In the genomic region with DNA sequence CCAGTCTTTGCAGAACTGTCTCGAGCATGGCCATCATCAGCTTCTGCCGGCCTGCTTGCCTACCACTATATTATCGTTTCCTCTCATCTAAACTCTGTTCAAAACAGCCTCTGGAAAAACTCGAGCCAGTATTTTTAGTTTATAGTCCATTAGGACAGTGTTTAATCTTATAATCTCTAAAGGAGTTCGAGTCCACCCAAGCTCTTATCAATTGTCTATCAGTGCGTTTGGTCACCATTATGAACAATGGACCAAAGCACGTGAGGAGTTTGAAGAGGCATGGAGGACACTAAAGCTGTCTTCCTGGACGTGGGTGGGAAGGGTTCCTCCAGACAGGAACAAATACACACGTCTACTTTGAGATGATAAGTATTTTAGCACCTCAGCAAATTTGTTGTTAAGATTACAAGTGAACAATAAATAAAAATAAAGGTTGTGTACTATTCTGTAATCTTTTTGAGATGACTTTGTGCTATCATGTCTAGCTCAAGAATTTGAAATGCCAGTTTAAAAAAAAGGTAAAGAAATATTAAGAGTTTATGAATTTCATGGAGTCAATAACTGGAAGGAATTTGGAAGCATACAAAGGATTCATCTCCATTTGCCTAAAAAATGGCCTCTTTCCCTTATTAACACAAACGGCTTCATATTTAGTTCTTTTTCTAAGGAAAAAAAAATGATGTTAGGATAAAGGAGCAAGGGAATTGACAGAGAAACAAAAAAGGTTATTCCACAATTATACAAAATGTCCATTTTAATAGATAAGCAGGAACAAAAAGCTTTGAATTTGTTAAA, we compare ENCODE assay signal across 10 mouse cellular contexts. TPM values are rescaled to one million over a fixed set of nuclear protein-coding genes. Genes with fewer than 3 reads are reported as not detected.
DNase-seq lines count a peak whose midpoint lies in the region; ATAC-seq and TF ChIP-seq lines count a peak whose summit lies in the region.
"Had no signal": no experiment of that assay in that cellular context is flagged by ENCODE, and none has a peak within 500 bp of the region (broad histone marks: within the 10 kb centered on the region; RNA-seq: fewer than 3 reads in every experiment).

No protein-coding gene starts in this region.

- in situ Hi-C loops in CH12.LX (cut with MboI; ENCODE audit: low pct_ligation_motif_present, low pct_unique_long_range_greater_than_20kb, low sequenced_read_pairs): no loop called here

- DNase-seq in heart, adult 2 months: no peak
- DNase-seq in heart, adult 11 months: no peak
- DNase-seq in CH12.LX (ENCODE audit: extremely low read depth): no peak
- no peak for DNase-seq in yolk sac, embryonic 10.5 days (ENCODE audit: low spot score)
- no peak for DNase-seq in layer of hippocampus, postnatal 14 days (ENCODE audit: low spot score in 2 of 2)
- no peak for DNase-seq in adipocyte (ENCODE audit: low spot score)
- DNase-seq: gastrocnemius, postnatal 10 days; thymus, postnatal 14 days had no signal

- TF ChIP-seq EP300 in heart, adult 2 months (IDR thresholded peaks at IDR 0.05; ENCODE audit: insufficient read depth, low read depth, low read length): no peak
- TF ChIP-seq EP300 in CH12.LX (IDR thresholded peaks at IDR 0.05; ENCODE audit: low read length): no peak

- TF ChIP-seq RAD21 in CH12.LX (IDR thresholded peaks at IDR 0.05; ENCODE audit: low read depth, low read length): no peak

- H3K27ac ChIP-seq in heart, adult 2 months: peak overlapping the region; percentile 100
- no peak overlapping the region for H3K27ac ChIP-seq in CH12.LX (ENCODE audit: insufficient read depth, low read depth)
- H3K27ac ChIP-seq in forebrain, embryonic 16.5 days (ENCODE audit: low read length): peak overlapping the region; percentile 75
- peak overlapping the region; percentile 100 for H3K27ac ChIP-seq in macrophage

- H3K79me2 ChIP-seq in heart, adult 2 months (replicated peaks; ENCODE audit: control insufficient read depth, insufficient read depth, low read length): peaks cover 10% of the 10 kb centered on the region
- H3K79me2 ChIP-seq in CH12.LX (replicated peaks; ENCODE audit: control insufficient read depth, extremely low read depth, insufficient read depth, poor library complexity, severe bottlenecking) (peaks cover 69% of the 10 kb centered on the region), macrophage (ENCODE audit: inconsistent target) (peaks cover 83% of the 10 kb centered on the region)

- H3K4me1 ChIP-seq in heart, adult 2 months (ENCODE audit: control insufficient read depth, insufficient read depth, low read length): peaks cover 15% of the 10 kb centered on the region
- peaks cover 5 to 31% of the 10 kb centered on the region in 2 experiments; a peak in 3 of 4 replicates for H3K4me1 ChIP-seq in CH12.LX (ENCODE audit: control insufficient read depth in 1 of 2, insufficient read depth in 2 of 2)
- peaks cover 25% of the 10 kb centered on the region for H3K4me1 ChIP-seq in forebrain, embryonic 16.5 days (replicated peaks; ENCODE audit: control insufficient read depth, insufficient read depth, low read length)

- no peak for TF ChIP-seq POLR2A in heart, adult 2 months (IDR thresholded peaks at IDR 0.05; ENCODE audit: insufficient read depth, low read depth, low read length)
- TF ChIP-seq POLR2A in CH12.LX (IDR thresholded peaks at IDR 0.05; ENCODE audit: low read depth, low read length): no peak

- peaks cover 43% of the 10 kb centered on the region for H3K36me3 ChIP-seq in heart, adult 2 months (ENCODE audit: control insufficient read depth, insufficient read depth, low read length)
- H3K36me3 ChIP-seq in CH12.LX (replicated peaks in 1 of 2; ENCODE audit: control insufficient read depth in 1 of 2, insufficient read depth in 1 of 2, low read length in 1 of 2) (peaks cover 3 to 10% of the 10 kb centered on the region in 2 experiments), macrophage (ENCODE audit: inconsistent target) (no peaks in the 10 kb centered on the region)
- H3K36me3 ChIP-seq in forebrain, embryonic 16.5 days (ENCODE audit: control insufficient read depth, insufficient read depth): peaks cover 6% of the 10 kb centered on the region; the same call in 1 of the 2 replicates

- H3K9ac ChIP-seq in heart, adult 2 months (ENCODE audit: low read depth, low read length): 0 out of 2 replicates have a peak overlapping the region, but pooled peaks have one; percentile 44
- H3K9ac ChIP-seq in CH12.LX (ENCODE audit: insufficient read depth, low read depth): peak overlapping the region; percentile 93
- H3K9ac ChIP-seq in forebrain, embryonic 16.5 days (replicated peaks; ENCODE audit: low read depth, low read length): peak overlapping the region; percentile 28

- WGBS in heart, adult 2 months: 1% methylated on average over 10 of the region's 10 CpGs
- 8% methylated on average over 10 of the region's 10 CpGs for WGBS in forebrain, embryonic 16.5 days
- 6% methylated on average over 10 of the region's 10 CpGs for WGBS in macrophage (ENCODE audit: missing documents)

- peak overlapping the region; percentile 80 for H3K4me2 ChIP-seq in CH12.LX (ENCODE audit: insufficient read depth, low read depth, poor library complexity, severe bottlenecking)
- H3K4me2 ChIP-seq in forebrain, embryonic 16.5 days (ENCODE audit: low read length): peak overlapping the region; percentile 60

- dilution Hi-C loops in CH12.LX (cut with MboI; ENCODE audit: extremely low pct_ligation_motif_present, extremely low pct_unique_long_range_greater_than_20kb, low sequenced_read_pairs): no loop called here

- TF ChIP-seq CTCF in heart, adult 2 months (IDR thresholded peaks at IDR 0.05): no peak
- no peak for TF ChIP-seq CTCF in CH12.LX (conservative IDR thresholded peaks at IDR 0.05 in 1 of 2, IDR thresholded peaks at IDR 0.05 in 1 of 2; ENCODE audit: low read depth in 2 of 2, low read length in 2 of 2)

- peak overlapping the region; percentile 72 for H3K4me3 ChIP-seq in heart, adult 2 months
- H3K4me3 ChIP-seq in CH12.LX (replicated peaks in 1 of 3; ENCODE audit: low read depth in 2 of 3, low read length in 2 of 3, poor library complexity in 1 of 3) (peak overlapping the region; percentile 61 to 98 (median 76)), macrophage (ENCODE audit: inconsistent target) (peak overlapping the region; percentile 59)
- peak overlapping the region; percentile 40 for H3K4me3 ChIP-seq in forebrain, embryonic 16.5 days (replicated peaks; ENCODE audit: low read length)

- H3K27me3 ChIP-seq in heart, adult 2 months (ENCODE audit: control insufficient read depth, insufficient read depth, low read length): no peaks in the 10 kb centered on the region
- no peaks in the 10 kb centered on the region for H3K27me3 ChIP-seq in CH12.LX (replicated peaks)
- no peaks in the 10 kb centered on the region for H3K27me3 ChIP-seq in forebrain, embryonic 16.5 days (replicated peaks; ENCODE audit: control insufficient read depth, insufficient read depth, low read length)

- no peaks in the 10 kb centered on the region for H3K9me3 ChIP-seq in CH12.LX (replicated peaks; ENCODE audit: low read length)
- H3K9me3 ChIP-seq in forebrain, embryonic 16.5 days (ENCODE audit: control insufficient read depth, low read length): no peaks in the 10 kb centered on the region

- intact Hi-C loops in heart, adult 2 months (cut with DNase I): no loop called here

- ATAC-seq in forebrain, embryonic 16.5 days: no peak

TF ChIP-seq in CH12.LX, 34 proteins besides CTCF, POLR2A, EP300 and RAD21 (continues in another document):
- no peak for TF ChIP-seq ZKSCAN1 (IDR thresholded peaks at IDR 0.05; ENCODE audit: borderline replicate concordance, low read depth, low read length)
- no peak for TF ChIP-seq HCFC1 (IDR thresholded peaks at IDR 0.05; ENCODE audit: low read depth, low read length)
- TF ChIP-seq USF1 (IDR thresholded peaks at IDR 0.05; ENCODE audit: low read depth, low read length): no peak
- no peak for TF ChIP-seq RCOR1 (conservative IDR thresholded peaks at IDR 0.05; ENCODE audit: low read depth, low read length)
- peak; percentile 76; the same call in 1 of the 2 replicates for TF ChIP-seq MYC (IDR thresholded peaks at IDR 0.05; ENCODE audit: low read depth, low read length)
- no peak for TF ChIP-seq GABPA (IDR thresholded peaks at IDR 0.05; ENCODE audit: insufficient replicate concordance, low read depth, low read length)
- peak; percentile 51; the same call in 1 of the 2 replicates for TF ChIP-seq MAX (IDR thresholded peaks at IDR 0.05; ENCODE audit: low read length)
- no peak for TF ChIP-seq JUND (conservative IDR thresholded peaks at IDR 0.05; ENCODE audit: low read depth, low read length)
- TF ChIP-seq NRF1 (IDR thresholded peaks at IDR 0.05; ENCODE audit: low read depth, low read length): no peak
- TF ChIP-seq CHD2 (IDR thresholded peaks at IDR 0.05; ENCODE audit: low read length): no peak
- TF ChIP-seq UBTF (IDR thresholded peaks at IDR 0.05; ENCODE audit: low read depth, low read length): 0 out of 2 replicates have a peak, but pooled peaks have one; percentile 21
- peak; percentile 81 for TF ChIP-seq MXI1 (IDR thresholded peaks at IDR 0.05; ENCODE audit: low read depth, low read length)
- TF ChIP-seq ZNF384 (IDR thresholded peaks at IDR 0.05; ENCODE audit: low read depth, low read length): no peak
- TF ChIP-seq MEF2A (IDR thresholded peaks at IDR 0.05; ENCODE audit: borderline replicate concordance, low read depth, low read length): no peak
- TF ChIP-seq USF2 (conservative IDR thresholded peaks at IDR 0.05; ENCODE audit: low read depth, low read length): no peak
- TF ChIP-seq SIN3A (IDR thresholded peaks at IDR 0.05; ENCODE audit: low read length): peak; percentile 70; the same call in 1 of the 2 replicates
- TF ChIP-seq ELF1 (IDR thresholded peaks at IDR 0.05; ENCODE audit: low read depth, low read length): no peak
- TF ChIP-seq E2F4 (IDR thresholded peaks at IDR 0.05; ENCODE audit: insufficient replicate concordance, low read depth, low read length): no peak
- TF ChIP-seq BHLHE40 (IDR thresholded peaks at IDR 0.05; ENCODE audit: low read depth, low read length): peak; percentile 92
- no peak for TF ChIP-seq ETS1 (conservative IDR thresholded peaks at IDR 0.05; ENCODE audit: low read depth, low read length)

RNA-seq across cellular contexts. Expression of gene Kmt2e, which starts 3.0 kb away (rescaled TPM):
- total RNA-seq in heart, adult 2 months (2021): 10 to 100 TPM; 38.1 to 48.5 TPM
- 14.4 and 18.1 TPM in 2 replicates for polyA plus RNA-seq in heart, adult 2 months (2012; rRNA removed)
- 21.2 and 21.3 TPM in 2 replicates for total RNA-seq in CH12.LX (2012; rRNA removed)
- 7.2 and 10.2 TPM in 2 replicates for total RNA-seq in CH12.LX (2014; rRNA removed)
- polyA plus RNA-seq in CH12.LX (2012; ENCODE audit: insufficient read length, low read depth): 24.6 and 29.7 TPM in 2 replicates
- polyA plus RNA-seq in forebrain, embryonic 16.5 days (2015; fragmentation: Nextera tagmentation; extraction: Ambion mirVana): 198 and 209 TPM in 2 replicates
- 100 to 1,000 TPM in 21 of 26 experiments, 10 to 100 TPM in 5; 56.8 to 218 (median 178) TPM for total RNA-seq in macrophage (2018; cell fraction: chromatin; rRNA removed)
- total RNA-seq in macrophage (2018; cell fraction: cytosol; rRNA removed): 10 to 100 TPM; 17.8 to 56.3 (median 41.5) TPM
- 100 to 1,000 TPM in 12 of 26 experiments, 10 to 100 TPM in 14; 44.2 to 177 (median 97.6) TPM for total RNA-seq in macrophage (2018; cell fraction: nucleus; rRNA removed)
- 18.9 to 45.3 TPM (median 32.6 TPM) in 3 replicates for polyA plus RNA-seq in macrophage (2018)
- 10 to 100 TPM; 93.2 to 96.7 TPM for total RNA-seq in layer of hippocampus, postnatal 14 days (2021)

Comparison
In these comparisons a context has a peak if more than half of its experiments do, and no peak if none do; other contexts are left out.
1. H3K9ac ChIP-seq: peak in every context shown above with its lines; median percentile 93 in CH12.LX; 44 in heart, adult 2 months; 28 in forebrain, embryonic 16.5 days.